Mouse (Mus musculus) lung, adult 2 months (tissue): Measurements from ENCODE around the gene Nav3. TPM values are rescaled to one million over a fixed set of nuclear protein-coding genes. Genes with fewer than 3 reads are reported as not detected.

Experiments used
- DNase-seq: peaks from one replicate; pipeline ENCODE4 v3.0.0; 2022
- H3K4me1 ChIP-seq: fragments of 200-500 bp; 2 replicates; pipeline ENCODE4 v1.6.1; 2011; ENCODE audit warnings: low read length; ENCODE audit not compliant: control insufficient read depth, insufficient read depth
- H3K4me3 ChIP-seq: fragments of 200-500 bp; replicated peaks from 2 replicates; pipeline ENCODE3; 2011; ENCODE audit warnings: low read depth, mild to moderate bottlenecking, control low read depth, low read length; ENCODE audit errors: extremely low read depth
- CTCF ChIP-seq: fragments of 200-500 bp; IDR thresholded peaks from 2 replicates; pipeline ENCODE4 v1.5.1; 2011; ENCODE audit warnings: mild to moderate bottlenecking, low read length, control low read depth; ENCODE audit not compliant: insufficient read depth
- POLR2A ChIP-seq: fragments of 200-500 bp; IDR thresholded peaks from 2 replicates; pipeline ENCODE4 v1.6.1; 2011; ENCODE audit warnings: low read depth, mild to moderate bottlenecking, control low read depth, low read length, borderline replicate concordance; ENCODE audit errors: extremely low read depth
- WGBS: fragments of 180-500 bp; shearing (Covaris S2); methylation state at CpG from one replicate; pipeline ENCODE4 v1.1.7; 2018; 5-methylcytosine and 5-hydroxymethylcytosine counted together
- polyA plus RNA-seq: library from polyadenylated mRNA; depleted of rRNA; stranded (reverse); fragments of >200 nt; gene quantifications from 2 replicates; pipeline ENCODE4 v1.2.3, GENCODE M21; 2012

Gene Nav3
- polyA plus RNA-seq, 1 experiment, result 0.84 TPM

- TF ChIP-seq CTCF, result no peak
- TF ChIP-seq POLR2A, result no peak
- H3K4me3 ChIP-seq, result no peak overlapping the region
- H3K4me1 ChIP-seq, result no peaks in the 10 kb centered on the region
- WGBS, result 39% methylated on average over 9 of the region's 9 CpGs
- no peak for DNase-seq
Measured at GRCm38 (mm10) chr10:109905649-109906412, 550.2 kb downstream of the Nav3 start.

- WGBS, result 78% methylated on average over 1 of the region's 1 CpGs
- Histone ChIP-seq H3K4me1 (no peaks in the 10 kb centered on the region), H3K4me3 (no peak overlapping the region)
- DNase-seq, result no peak
- TF ChIP-seq POLR2A (no peak), CTCF (no peak)
Measured at GRCm38 (mm10) chr10:109904841-109905240, 551.2 kb downstream of the Nav3 start.

GRCm38 (mm10) chr10:109903701-109904555, 552.1 kb downstream of the Nav3 start:
- WGBS, result 57% methylated on average over 17 of the region's 17 CpGs
- no peak for DNase-seq
- Histone ChIP-seq H3K4me1 (no peaks in the 10 kb centered on the region), H3K4me3 (no peak overlapping the region)
- TF ChIP-seq CTCF, result no peak
- no peak for TF ChIP-seq POLR2A

- 61% methylated on average over 4 of the region's 4 CpGs for WGBS
- no peak for DNase-seq
- no peaks in the 10 kb centered on the region for H3K4me1 ChIP-seq
- TF ChIP-seq CTCF (no peak), POLR2A (no peak)
- no peak overlapping the region for H3K4me3 ChIP-seq
Measured at GRCm38 (mm10) chr10:109903241-109903640, 552.8 kb downstream of the Nav3 start.

GRCm38 (mm10) chr10:109889171-109889475, 566.9 kb downstream of the Nav3 start:
- WGBS, result 92% methylated on average over 3 of the region's 3 CpGs
- Histone ChIP-seq H3K4me1 (no peaks in the 10 kb centered on the region), H3K4me3 (no peak overlapping the region)
- DNase-seq, result no peak
- TF ChIP-seq CTCF (no peak), POLR2A (no peak)

- no peak for DNase-seq
- Histone ChIP-seq H3K4me3 (no peak overlapping the region), H3K4me1 (no peaks in the 10 kb centered on the region)
- TF ChIP-seq POLR2A (no peak), CTCF (no peak)
- WGBS, result 67% methylated on average over 11 of the region's 11 CpGs
Measured at GRCm38 (mm10) chr10:109888355-109889170, 567.4 kb downstream of the Nav3 start.

GRCm38 (mm10) chr10:109887160-109887559, 568.8 kb downstream of the Nav3 start:
- H3K4me1 ChIP-seq, result no peaks in the 10 kb centered on the region
- no peak for DNase-seq
- TF ChIP-seq CTCF, result no peak
- WGBS, result 79% methylated on average over 3 of the region's 3 CpGs
- H3K4me3 ChIP-seq, result no peak overlapping the region

GRCm38 (mm10) chr10:109876107-109876506, 579.9 kb downstream of the Nav3 start:
- DNase-seq, result no peak
- Histone ChIP-seq H3K4me3 (no peak overlapping the region), H3K4me1 (no peaks in the 10 kb centered on the region)
- TF ChIP-seq CTCF, result no peak
- TF ChIP-seq POLR2A, result no peak
- 69% methylated on average over 4 of the region's 4 CpGs for WGBS

- TF ChIP-seq POLR2A, result no peak
- no peak for TF ChIP-seq CTCF
- no peak for DNase-seq
- H3K4me3 ChIP-seq, result no peak overlapping the region
- no peaks in the 10 kb centered on the region for H3K4me1 ChIP-seq
Measured at GRCm38 (mm10) chr10:109875312-109875830, 580.6 kb downstream of the Nav3 start.
